Comparison of ENCODE assay signal across 8 mouse cellular contexts in the genomic region with DNA sequence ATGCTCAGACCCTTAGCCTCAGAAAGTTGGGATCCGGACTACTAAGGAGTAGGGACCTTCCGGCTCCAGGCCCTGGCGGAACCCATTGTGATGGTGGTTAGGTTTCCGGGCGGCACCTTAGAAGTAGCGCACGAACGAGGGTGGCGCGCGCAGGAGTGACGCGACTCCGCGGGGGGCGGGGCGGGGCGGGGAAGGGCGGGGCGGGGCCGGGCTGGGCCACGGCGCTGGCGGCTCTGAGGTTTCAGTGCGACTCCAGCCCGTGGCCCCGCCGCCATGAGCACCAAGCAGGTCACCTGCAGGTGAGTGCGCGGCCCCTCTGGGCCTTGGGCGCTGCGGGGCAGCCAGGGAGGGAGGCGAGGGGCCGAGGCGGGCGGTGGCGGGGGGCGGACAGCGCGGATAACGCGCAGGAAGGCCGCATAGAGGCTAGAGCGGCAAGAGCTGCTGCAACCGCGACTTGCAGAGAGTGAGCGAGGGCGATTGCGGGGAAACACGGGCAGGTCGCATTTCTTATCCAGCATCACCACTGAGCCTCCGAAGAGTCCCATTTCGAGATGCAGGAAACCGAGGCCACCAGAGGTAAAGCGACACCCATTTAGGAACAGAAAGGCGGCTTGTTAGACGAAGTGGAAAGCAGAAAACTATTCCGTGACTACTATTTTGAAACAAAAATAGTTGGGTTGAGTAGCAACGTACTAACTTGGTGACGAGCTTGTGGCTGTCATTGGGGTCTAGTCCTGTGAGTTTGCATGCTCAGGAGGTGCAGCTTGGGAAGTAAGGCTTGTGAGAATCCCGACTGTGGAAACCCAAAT. TPM values are rescaled to one million over a fixed set of nuclear protein-coding genes. Genes with fewer than 3 reads are reported as not detected.
DNase-seq lines count a peak whose midpoint lies in the region; ATAC-seq and TF ChIP-seq lines count a peak whose summit lies in the region.

A gene (plus strand): TSS at position 188 of the 809 bp plus-strand sequence.

- H3K9ac ChIP-seq in heart, embryonic 13.5 days: peak within 1 kb of the TSS; percentile 94
- H3K9ac ChIP-seq in kidney, postnatal 0 days (ENCODE audit: low read depth, low read length): peak within 1 kb of the TSS; percentile 87
- H3K9ac ChIP-seq in liver, embryonic 13.5 days: peak within 1 kb of the TSS; percentile 86
- H3K9ac ChIP-seq in stomach, embryonic 14.5 days (replicated peaks; ENCODE audit: low read depth, low read length): peak within 1 kb of the TSS; percentile 72

- peaks cover 10% of the 10 kb centered on the region; the same call in 1 of the 2 replicates for H3K36me3 ChIP-seq in heart, embryonic 13.5 days
- no peaks in the 10 kb centered on the region for H3K36me3 ChIP-seq in kidney, postnatal 0 days (ENCODE audit: insufficient read depth, low read length)
- H3K36me3 ChIP-seq in liver, embryonic 13.5 days: peaks cover 4% of the 10 kb centered on the region; the same call in 1 of the 2 replicates
- peaks cover 7% of the 10 kb centered on the region for H3K36me3 ChIP-seq in stomach, embryonic 14.5 days (ENCODE audit: control insufficient read depth, insufficient read depth, low read length)

- peak within 1 kb of the TSS; percentile 74 for H3K4me2 ChIP-seq in heart, embryonic 13.5 days
- peak within 1 kb of the TSS; percentile 56 for H3K4me2 ChIP-seq in kidney, postnatal 0 days (ENCODE audit: low read length)
- peak within 1 kb of the TSS; percentile 74 for H3K4me2 ChIP-seq in liver, embryonic 13.5 days
- H3K4me2 ChIP-seq in stomach, embryonic 14.5 days (replicated peaks; ENCODE audit: low read depth, low read length): peak within 1 kb of the TSS; percentile 72

- TF ChIP-seq CTCF in kidney, postnatal 0 days (IDR thresholded peaks at IDR 0.05; ENCODE audit: low read depth): no peak

- H3K9me3 ChIP-seq in heart, embryonic 13.5 days: no peaks in the 10 kb centered on the region
- no peaks in the 10 kb centered on the region for H3K9me3 ChIP-seq in kidney, postnatal 0 days (replicated peaks; ENCODE audit: low read length)
- H3K9me3 ChIP-seq in liver, embryonic 13.5 days (replicated peaks): no peaks in the 10 kb centered on the region
- H3K9me3 ChIP-seq in stomach, embryonic 14.5 days (ENCODE audit: control insufficient read depth, low read depth, low read length): no peaks in the 10 kb centered on the region

- H3K27ac ChIP-seq in brown adipose tissue, adult 24 weeks (replicated peaks; ENCODE audit: low read depth, low read length): no peak within 1 kb of the TSS
- H3K27ac ChIP-seq in heart, embryonic 13.5 days (replicated peaks): peak within 1 kb of the TSS; percentile 75
- peak within 1 kb of the TSS; percentile 82 for H3K27ac ChIP-seq in kidney, postnatal 0 days
- H3K27ac ChIP-seq in liver, embryonic 13.5 days: peak within 1 kb of the TSS; percentile 83
- H3K27ac ChIP-seq in stomach, embryonic 14.5 days (ENCODE audit: low read length): no peak within 1 kb of the TSS

- ATAC-seq in erythroid progenitor cell, adult 5-6 weeks (replicated peaks; ENCODE audit: low FRiP score, poor library complexity, severe bottlenecking): peak; percentile 80
- peak; percentile 82 for ATAC-seq in heart, embryonic 13.5 days (ENCODE audit: extremely low read depth, insufficient number of reproducible peaks, low FRiP score, low TSS enrichment)
- peak; percentile 95 for ATAC-seq in kidney, postnatal 0 days (replicated peaks; ENCODE audit: low FRiP score, low read depth)
- peak; percentile 94 for ATAC-seq in liver, embryonic 13.5 days (ENCODE audit: low read depth)
- ATAC-seq in stomach, embryonic 14.5 days (ENCODE audit: insufficient number of reproducible peaks, insufficient read depth, low FRiP score, low read depth): peak; percentile 94

- WGBS in heart, embryonic 13.5 days: under 1% methylated on average over 46 of the region's 61 CpGs
- under 1% methylated on average over 61 of the region's 61 CpGs for WGBS in kidney, postnatal 0 days
- under 1% methylated on average over 61 of the region's 61 CpGs for WGBS in liver, embryonic 13.5 days (ENCODE audit: insufficient replicate concordance)
- under 1% methylated on average over 60 of the region's 61 CpGs for WGBS in stomach, embryonic 14.5 days

- peaks cover 11% of the 10 kb centered on the region for H3K4me1 ChIP-seq in brown adipose tissue, adult 24 weeks (ENCODE audit: control insufficient read depth, insufficient read depth, insufficient read length, low read length)
- H3K4me1 ChIP-seq in heart, embryonic 13.5 days: peaks cover 17% of the 10 kb centered on the region
- no peaks in the 10 kb centered on the region for H3K4me1 ChIP-seq in kidney, postnatal 0 days (replicated peaks; ENCODE audit: insufficient read depth, low read length)
- peaks cover 13% of the 10 kb centered on the region for H3K4me1 ChIP-seq in liver, embryonic 13.5 days (replicated peaks)
- H3K4me1 ChIP-seq in stomach, embryonic 14.5 days (ENCODE audit: control insufficient read depth, insufficient read depth, low read length): no peaks in the 10 kb centered on the region

- H3K4me3 ChIP-seq in brown adipose tissue, adult 24 weeks (ENCODE audit: insufficient read depth, low read depth, low read length): peak within 1 kb of the TSS; percentile 93
- H3K4me3 ChIP-seq in heart, embryonic 13.5 days: peak within 1 kb of the TSS; percentile 81
- H3K4me3 ChIP-seq in kidney, postnatal 0 days (replicated peaks; ENCODE audit: low read depth, low read length): peak within 1 kb of the TSS; percentile 95
- H3K4me3 ChIP-seq in liver, embryonic 13.5 days (replicated peaks): peak within 1 kb of the TSS; percentile 88
- peak within 1 kb of the TSS; percentile 77 for H3K4me3 ChIP-seq in stomach, embryonic 14.5 days (ENCODE audit: low read depth, low read length)

- peak; percentile 78 to 79 for DNase-seq in CD8-positive naive resting alpha-beta T cell, adult 2 months (ENCODE audit: low read depth in 2 of 2, low spot score in 2 of 2)
- DNase-seq in kidney, postnatal 0 days (ENCODE audit: low spot score): peak; percentile 83
- peak; percentile 72 for DNase-seq in liver, embryonic 13.5 days
- DNase-seq in natural killer cell, adult 2 months (ENCODE audit: low spot score in 2 of 2): peak; percentile 75 to 84

- H3K27me3 ChIP-seq in heart, embryonic 13.5 days (replicated peaks): no peaks in the 10 kb centered on the region
- no peaks in the 10 kb centered on the region for H3K27me3 ChIP-seq in kidney, postnatal 0 days (ENCODE audit: insufficient read depth, low read length)
- H3K27me3 ChIP-seq in liver, embryonic 13.5 days: no peaks in the 10 kb centered on the region
- H3K27me3 ChIP-seq in stomach, embryonic 14.5 days (ENCODE audit: control insufficient read depth, insufficient read depth, low read length): no peaks in the 10 kb centered on the region

RNA-seq across cellular contexts. Expression of the gene that starts here (rescaled TPM):
- polyA plus RNA-seq in brown adipose tissue, adult 24 weeks (2012; ENCODE audit: insufficient read depth, insufficient read length, missing spikeins): 20.5 and 34.1 TPM in 2 replicates
- 1.7 and 2.9 TPM in 2 replicates for total RNA-seq in erythroid progenitor cell, adult 5-6 weeks (2015; ENCODE audit: low replicate concordance)
- total RNA-seq in erythroid progenitor cell, adult 5-6 weeks (2017; ENCODE audit: low replicate concordance): 3.9 and 4.0 TPM in 2 replicates
- 20.2 and 21.9 TPM in 2 replicates for polyA plus RNA-seq in heart, embryonic 13.5 days (2015; fragmentation: Nextera tagmentation; extraction: Ambion mirVana)
- 27.4 and 28.2 TPM in 2 replicates for polyA plus RNA-seq in kidney, postnatal 0 days (2015; fragmentation: Nextera tagmentation; extraction: Ambion mirVana)
- polyA plus RNA-seq in liver, embryonic 13.5 days (2015; fragmentation: Nextera tagmentation; extraction: Ambion mirVana): 11.4 and 12.1 TPM in 2 replicates
- 32.5 and 33.5 TPM in 2 replicates for polyA plus RNA-seq in stomach, embryonic 14.5 days (2014; fragmentation: Nextera tagmentation; extraction: Ambion mirVana)

Comparison
In these comparisons a context has a peak if more than half of its experiments do, and no peak if none do; other contexts are left out.
1. H3K27ac ChIP-seq: peak in heart, embryonic 13.5 days (single experiment), kidney, postnatal 0 days (single experiment) and liver, embryonic 13.5 days (single experiment); none in brown adipose tissue, adult 24 weeks (single experiment) and stomach, embryonic 14.5 days (single experiment).
2. Peak in every context shown above with its lines, with median percentiles within 50 percentile points of each other: DNase-seq, H3K4me3 ChIP-seq, ATAC-seq, H3K4me2 ChIP-seq and H3K9ac ChIP-seq.